Mouse (Mus musculus) hindbrain, embryonic 10.5 days (tissue): ENCODE data around the gene Msrb1. TPM values are rescaled to one million over a fixed set of nuclear protein-coding genes. Genes with fewer than 3 reads are reported as not detected.

Experiments used
- DNase-seq: peaks from one replicate; pipeline ENCODE4 v3.0.0-alpha.2; 2017; ENCODE audit warnings: low spot score
- H3K27ac ChIP-seq: fragments of 300-500 bp; sonication (generic); 2 replicates; pipeline ENCODE4 v1.5.1; 2016; ENCODE audit warnings: mild to moderate bottlenecking, moderate library complexity
- H3K27me3 ChIP-seq: fragments of 300-500 bp; sonication (generic); 2 replicates; pipeline ENCODE4 v1.6.1; 2016; ENCODE audit warnings: mild to moderate bottlenecking; ENCODE audit not compliant: poor library complexity, insufficient read depth, severe bottlenecking
- H3K36me3 ChIP-seq: fragments of 300-500 bp; sonication (generic); 2 replicates; pipeline ENCODE4 v1.6.1; 2016; ENCODE audit warnings: mild to moderate bottlenecking, moderate library complexity
- H3K4me1 ChIP-seq: fragments of 300-500 bp; sonication (generic); replicated peaks from 2 replicates; pipeline ENCODE4 v1.6.1; 2016; ENCODE audit warnings: mild to moderate bottlenecking
- H3K4me3 ChIP-seq: fragments of 300-500 bp; sonication (generic); 2 replicates; pipeline ENCODE4 v1.5.1; 2016; ENCODE audit warnings: mild to moderate bottlenecking, moderate library complexity
- H3K9me3 ChIP-seq: fragments of 300-500 bp; sonication (generic); 2 replicates; pipeline ENCODE4 v1.6.1; 2016; ENCODE audit warnings: mild to moderate bottlenecking, moderate library complexity
- WGBS: fragments of 180-500 bp; shearing (Covaris S2); methylation state at CpG from one replicate; pipeline ENCODE4 v1.1.7; 2016; 5-methylcytosine and 5-hydroxymethylcytosine counted together
- polyA plus RNA-seq: library from polyadenylated mRNA; unstranded; fragments of >200 nt; fragmentation: Nextera tagmentation; extraction: Ambion mirVana; gene quantifications from 2 replicates; pipeline ENCODE4 v1.2.1, GENCODE M21; 2016

Msrb1 gene
- polyA plus RNA-seq, 1 experiment from 2014 or later = 23.4 TPM

DNA sequence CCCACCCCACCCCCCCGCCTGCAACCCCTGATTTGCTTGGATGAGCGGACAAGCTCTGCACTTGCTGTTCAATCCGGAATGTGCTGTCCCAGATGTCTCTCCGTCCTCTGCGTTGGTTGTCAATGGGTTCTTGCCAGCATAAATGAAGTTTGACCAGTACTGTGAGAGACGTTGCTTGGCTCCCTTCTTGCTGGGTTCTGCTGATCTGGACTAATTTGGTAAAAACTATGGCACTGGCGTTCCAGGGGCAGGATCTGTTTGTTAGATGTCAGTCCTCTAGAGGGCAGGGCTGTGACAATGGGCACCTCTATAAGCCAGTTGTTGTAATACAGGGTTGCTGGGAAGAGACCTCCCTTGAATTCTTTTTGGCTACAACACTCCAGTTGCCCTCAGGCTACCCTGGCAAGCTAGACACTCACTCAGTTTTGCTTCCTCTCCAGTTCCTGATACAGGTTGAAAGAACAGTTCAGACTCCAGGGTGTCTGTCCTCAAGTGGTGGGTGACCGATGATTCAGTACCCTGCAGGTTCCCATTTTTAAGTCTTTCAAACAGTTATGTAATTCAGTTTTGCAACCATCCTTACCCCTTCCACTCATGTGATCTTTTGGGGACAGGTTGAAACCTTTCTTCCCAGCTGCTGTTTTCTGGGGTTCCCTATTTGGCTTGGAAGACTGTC is 831 bp downstream of the Msrb1 start:
- WGBS = 29% methylated on average over 8 of the region's 8 CpGs
- no peak overlapping the region for H3K27ac ChIP-seq
- H3K36me3 ChIP-seq = peaks cover 17% of the 10 kb centered on the region
- DNase-seq = no peak
- H3K27me3 ChIP-seq = 0 out of 2 replicates have a peak, but pooled peaks cover 10% of the 10 kb centered on the region
- peak overlapping the region; percentile 81 for H3K4me3 ChIP-seq
- H3K4me1 ChIP-seq = peaks cover 24% of the 10 kb centered on the region
- H3K9me3 ChIP-seq = no peaks in the 10 kb centered on the region

DNA sequence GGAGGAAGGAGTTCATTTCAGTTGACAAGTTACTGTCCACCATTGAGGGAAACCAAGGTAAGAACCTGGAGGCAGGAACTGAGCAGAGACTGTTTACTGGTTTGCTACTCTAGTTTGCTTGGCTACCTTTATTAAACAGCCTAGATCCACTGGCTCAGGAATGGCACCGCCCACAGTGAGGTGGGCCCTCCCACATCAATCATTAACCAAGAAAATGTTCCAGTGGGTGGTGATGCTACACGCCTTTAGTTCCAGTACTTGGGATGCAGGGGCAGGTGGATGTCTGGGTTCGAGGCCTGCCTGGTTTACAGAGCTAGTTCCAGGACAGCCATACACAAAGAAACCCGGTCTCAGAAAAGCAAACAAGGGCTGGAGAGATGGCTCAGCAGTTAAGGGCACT is 1.8 kb downstream of the Msrb1 start:
- DNase-seq = no peak
- H3K4me3 ChIP-seq = no peak overlapping the region
- H3K4me1 ChIP-seq = peaks cover 24% of the 10 kb centered on the region
- H3K36me3 ChIP-seq = peaks cover 23% of the 10 kb centered on the region
- no peaks in the 10 kb centered on the region for H3K9me3 ChIP-seq
- no peak overlapping the region for H3K27ac ChIP-seq
- 0 out of 2 replicates have a peak, but pooled peaks cover 9% of the 10 kb centered on the region for H3K27me3 ChIP-seq
- 84% methylated on average over 4 of the region's 4 CpGs for WGBS

DNA sequence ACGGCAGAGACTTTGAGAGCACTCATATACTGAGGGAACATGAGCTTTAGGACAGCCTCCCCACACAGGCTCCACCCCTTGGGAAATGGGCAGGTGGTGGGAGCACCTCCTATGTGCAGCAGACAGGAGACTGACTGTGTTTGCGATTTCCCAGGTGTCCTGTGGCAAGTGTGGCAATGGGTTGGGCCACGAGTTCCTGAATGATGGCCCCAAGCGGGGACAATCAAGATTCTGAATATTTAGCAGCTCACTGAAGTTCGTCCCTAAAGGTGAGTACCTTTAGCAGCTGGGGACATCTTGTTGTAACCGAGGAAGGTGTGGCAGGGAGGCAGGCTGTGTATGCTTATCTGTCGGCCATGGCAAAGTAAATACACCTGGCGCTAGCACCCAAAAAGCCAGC is 3.5 kb downstream of the Msrb1 start:
- Histone ChIP-seq H3K27ac (no peak overlapping the region), H3K4me1 (peaks cover 24% of the 10 kb centered on the region), H3K9me3 (no peaks in the 10 kb centered on the region), H3K4me3 (no peak overlapping the region), H3K27me3 (no peaks in the 10 kb centered on the region), H3K36me3 (peaks cover 23% of the 10 kb centered on the region)
- DNase-seq = no peak
- 83% methylated on average over 8 of the region's 8 CpGs for WGBS

DNA sequence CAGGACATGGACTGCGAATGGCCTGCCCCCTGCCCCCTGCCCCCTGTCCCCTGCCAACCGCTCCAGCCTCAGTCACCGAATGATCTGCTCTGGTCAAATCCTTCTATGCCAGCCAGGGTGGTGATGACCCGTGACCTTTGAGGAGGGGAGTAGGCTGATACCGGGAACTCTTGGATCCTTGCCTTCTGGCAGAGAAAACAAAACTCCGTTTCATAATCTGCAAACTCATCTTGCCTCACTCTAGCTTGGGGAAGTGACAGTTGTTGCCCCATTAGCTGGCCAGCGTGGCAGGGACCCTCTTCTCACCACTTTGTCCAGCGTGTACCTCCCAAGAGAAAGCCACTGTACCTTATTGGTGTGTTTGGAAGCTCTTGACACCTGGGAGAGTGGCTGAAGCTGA is 5.9 kb downstream of the Msrb1 start:
- WGBS = 85% methylated on average over 8 of the region's 8 CpGs
- H3K4me1 ChIP-seq = peaks cover 11% of the 10 kb centered on the region
- H3K36me3 ChIP-seq = peaks cover 23% of the 10 kb centered on the region
- H3K27me3 ChIP-seq = peaks cover 12% of the 10 kb centered on the region; the same call in 1 of the 2 replicates
- no peak overlapping the region for H3K27ac ChIP-seq
- H3K4me3 ChIP-seq = no peak overlapping the region
- no peak for DNase-seq
- no peaks in the 10 kb centered on the region for H3K9me3 ChIP-seq

DNA sequence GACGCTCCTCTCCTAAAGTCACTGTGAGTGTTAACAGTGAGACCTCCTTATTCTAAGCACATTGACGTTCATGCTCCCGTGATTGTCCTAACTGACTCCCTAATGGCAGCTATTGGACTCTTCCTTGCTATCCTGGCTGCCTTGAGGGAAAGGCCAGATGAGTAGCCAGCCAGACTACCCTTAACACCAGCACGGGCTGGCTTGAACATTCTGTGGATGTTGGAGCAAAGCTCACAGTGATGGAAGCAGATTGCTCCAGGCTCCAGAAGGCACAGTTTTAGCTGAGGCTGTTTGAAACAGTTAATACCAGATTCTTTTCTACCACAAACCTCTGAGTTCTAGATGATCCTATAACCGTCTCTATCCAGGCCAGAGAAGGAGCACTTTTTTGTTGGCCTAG is 7.5 kb downstream of the Msrb1 start:
- H3K27me3 ChIP-seq = peaks cover 19% of the 10 kb centered on the region; the same call in 1 of the 2 replicates
- no peak overlapping the region for H3K27ac ChIP-seq
- peaks cover 23% of the 10 kb centered on the region for H3K36me3 ChIP-seq
- no peak overlapping the region for H3K4me3 ChIP-seq
- WGBS = 75% methylated on average over 5 of the region's 5 CpGs
- no peak for DNase-seq
- H3K4me1 ChIP-seq = peaks cover 5% of the 10 kb centered on the region
- H3K9me3 ChIP-seq = no peaks in the 10 kb centered on the region

DNA sequence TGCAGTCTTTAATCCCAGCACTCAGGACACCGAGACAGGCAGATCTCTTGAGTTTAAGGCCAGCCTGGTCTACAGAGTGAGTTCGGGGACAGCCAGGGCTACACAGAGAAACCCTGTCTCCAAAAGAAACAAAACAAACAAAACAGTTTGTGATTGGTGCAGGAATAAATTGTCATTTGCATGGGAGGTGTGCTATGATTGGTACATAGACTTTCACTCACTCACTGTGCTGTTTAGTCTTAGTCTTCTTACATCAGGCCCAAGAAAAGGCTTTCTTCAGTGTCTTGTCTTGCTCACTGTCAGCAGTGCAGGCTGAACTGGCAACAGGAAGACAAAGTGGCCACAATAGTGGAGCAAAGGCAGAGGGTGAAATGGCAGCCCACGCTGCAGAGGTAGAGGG is 7.9 kb downstream of the Msrb1 start:
- H3K4me3 ChIP-seq = no peak overlapping the region
- H3K27me3 ChIP-seq = peaks cover 24% of the 10 kb centered on the region; the same call in 1 of the 2 replicates
- peaks cover 5% of the 10 kb centered on the region for H3K4me1 ChIP-seq
- no peak overlapping the region for H3K27ac ChIP-seq
- peaks cover 23% of the 10 kb centered on the region for H3K36me3 ChIP-seq
- no peak for DNase-seq
- 71% methylated on average over 3 of the region's 3 CpGs for WGBS
- H3K9me3 ChIP-seq = no peaks in the 10 kb centered on the region

DNA sequence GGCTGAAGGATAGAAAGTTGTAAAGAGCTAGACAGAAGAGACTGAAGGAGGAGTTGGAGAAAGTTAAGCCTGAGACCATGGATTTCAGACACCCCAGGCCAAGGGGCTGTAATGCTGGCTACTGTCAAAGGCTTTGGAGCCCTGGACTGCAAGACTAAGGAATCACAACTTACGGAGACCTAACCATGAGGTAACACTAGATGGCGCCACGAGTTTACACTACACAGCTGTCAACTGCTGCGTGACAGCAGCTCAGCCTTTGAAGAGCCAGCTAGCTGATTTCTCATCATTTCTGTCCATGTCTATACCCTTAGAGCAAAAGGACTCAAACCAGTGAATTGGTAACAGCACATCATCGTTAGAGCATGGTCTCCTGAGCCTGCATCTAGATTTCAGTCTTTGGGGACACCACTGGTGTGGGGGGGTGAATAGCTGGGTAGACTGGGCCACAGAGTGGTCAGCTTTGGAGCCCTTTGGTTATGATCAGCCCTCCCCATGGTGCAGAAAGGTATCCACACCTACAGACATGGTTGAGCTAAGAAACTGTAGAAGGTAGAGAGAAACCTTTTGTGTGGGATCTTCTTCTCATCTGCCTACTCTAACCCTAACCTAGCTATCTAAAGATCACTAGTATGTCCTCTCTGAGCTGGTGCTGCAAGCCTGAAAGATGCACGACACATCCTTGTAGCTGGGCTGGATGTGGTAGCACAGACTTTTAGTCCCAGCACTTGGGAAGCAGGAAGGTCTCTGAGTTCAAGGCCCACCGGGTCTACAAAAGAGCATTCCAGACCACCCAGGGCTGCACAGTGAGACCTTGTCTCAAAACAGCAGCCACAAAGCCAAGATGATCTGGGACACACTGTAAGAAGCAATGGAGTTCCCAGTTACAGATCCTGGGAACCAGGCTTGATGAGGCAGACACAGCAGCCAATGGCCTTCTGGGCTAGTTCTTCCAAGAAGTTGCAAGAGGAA is 9.4 kb downstream of the Msrb1 start:
- Histone ChIP-seq H3K4me3 (no peak overlapping the region), H3K27me3 (peaks cover 36% of the 10 kb centered on the region), H3K27ac (no peak overlapping the region), H3K4me1 (peaks cover 5% of the 10 kb centered on the region), H3K36me3 (peaks cover 15% of the 10 kb centered on the region), H3K9me3 (no peaks in the 10 kb centered on the region)
- peak; percentile 84 for DNase-seq
- WGBS = 20% methylated on average over 7 of the region's 7 CpGs

DNA sequence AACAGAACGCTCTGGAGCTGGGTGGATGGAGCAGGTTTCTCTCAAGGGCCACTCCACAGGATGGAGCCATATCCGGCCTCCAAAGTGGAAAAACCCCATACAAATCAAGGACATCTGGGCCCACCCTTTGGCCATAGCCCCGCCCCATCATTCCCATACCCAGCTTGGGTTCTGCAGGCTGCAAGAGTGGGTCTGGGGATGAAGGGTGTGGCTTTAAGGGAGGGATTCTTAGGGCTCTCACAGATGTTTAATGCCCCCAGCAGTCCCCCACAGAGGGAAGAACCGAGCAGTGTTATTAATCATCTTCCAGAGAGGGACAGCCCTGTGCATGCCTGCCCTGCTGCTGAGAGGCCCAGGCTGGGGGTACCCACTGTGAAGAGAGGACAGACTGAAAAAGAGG is 10.5 kb downstream of the Msrb1 start:
- H3K4me1 ChIP-seq = peaks cover 8% of the 10 kb centered on the region
- H3K4me3 ChIP-seq = no peak overlapping the region
- peaks cover 9% of the 10 kb centered on the region for H3K36me3 ChIP-seq
- H3K27ac ChIP-seq = no peak overlapping the region
- no peaks in the 10 kb centered on the region for H3K9me3 ChIP-seq
- no peak for DNase-seq
- H3K27me3 ChIP-seq = peaks cover 48% of the 10 kb centered on the region
- WGBS = 45% methylated on average over 4 of the region's 4 CpGs

DNA sequence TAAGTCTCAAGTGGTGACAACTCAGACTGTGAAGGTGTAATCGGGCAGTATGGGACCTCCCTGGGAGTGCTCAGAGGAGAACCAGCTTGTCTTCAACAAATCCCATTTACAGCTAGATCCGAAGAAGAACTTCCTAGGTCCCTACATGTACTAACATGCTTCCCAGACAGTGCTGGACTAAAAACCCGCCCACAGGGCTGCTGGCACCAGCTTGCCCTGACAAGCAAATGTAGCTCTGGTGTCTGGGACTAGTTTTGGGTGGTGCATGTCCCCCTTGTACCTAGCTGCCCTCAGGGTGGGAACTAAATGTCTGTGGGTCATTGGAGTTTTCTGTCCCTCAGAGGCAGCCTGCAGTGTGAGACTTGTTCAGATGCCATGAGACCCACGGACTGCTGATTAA is 15.1 kb downstream of the Msrb1 start:
- peaks cover 88% of the 10 kb centered on the region for H3K27me3 ChIP-seq
- no peaks in the 10 kb centered on the region for H3K9me3 ChIP-seq
- no peak overlapping the region for H3K4me3 ChIP-seq
- no peak for DNase-seq
- H3K27ac ChIP-seq = no peak overlapping the region
- no peaks in the 10 kb centered on the region for H3K36me3 ChIP-seq
- 22% methylated on average over 4 of the region's 4 CpGs for WGBS
- H3K4me1 ChIP-seq = peaks cover 28% of the 10 kb centered on the region

DNA sequence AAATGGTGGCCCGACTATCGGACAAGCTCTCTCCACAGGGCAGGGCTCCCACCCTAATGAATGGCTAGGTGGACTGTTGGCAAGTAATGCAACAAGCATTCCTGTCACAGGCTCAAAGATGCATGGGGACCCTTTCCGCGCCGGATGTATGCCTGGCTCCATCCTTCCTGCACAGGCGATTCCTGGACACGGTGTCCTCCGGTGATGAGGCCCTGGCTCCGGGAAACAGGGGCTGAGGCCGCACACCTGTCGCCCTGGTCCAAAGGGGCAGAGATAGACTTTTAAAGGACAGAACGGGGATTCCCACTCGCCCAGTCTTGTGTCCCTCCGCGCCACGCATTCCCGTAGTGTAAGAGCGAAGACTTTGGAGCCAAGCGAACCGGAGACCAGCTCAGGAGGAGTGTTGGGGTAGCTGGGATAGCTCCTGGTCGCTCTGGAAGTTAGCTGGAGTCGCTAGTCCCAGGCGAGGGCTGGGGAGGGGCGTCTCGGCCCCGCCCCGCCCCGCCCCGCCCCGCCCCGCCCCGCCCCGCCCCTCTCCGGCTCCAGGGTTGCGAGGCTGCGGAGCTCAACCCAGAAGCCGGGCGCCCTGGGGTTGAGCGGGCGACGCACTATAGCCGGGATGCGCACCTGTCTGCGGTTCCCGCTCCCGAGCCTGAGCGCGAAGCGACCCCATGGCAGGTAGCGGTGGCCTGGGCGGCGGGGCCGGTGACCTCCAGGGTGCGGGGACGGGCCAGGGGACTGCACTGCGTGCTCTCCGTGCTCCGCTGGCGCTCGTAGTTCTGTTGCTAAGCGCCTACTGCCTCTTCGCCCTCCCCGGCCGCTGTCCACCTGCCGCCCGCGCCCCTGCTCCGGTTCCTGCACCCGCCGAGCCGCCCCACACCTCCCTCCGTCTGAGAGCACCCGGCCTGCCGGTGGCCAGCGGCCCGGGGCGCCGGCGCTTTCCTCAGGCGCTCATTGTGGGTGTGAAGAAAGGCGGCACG is 16.3 kb downstream of the Msrb1 start, which contains the start of gene Hs3st6:
Gene Hs3st6, plus strand, starts transcription at position 574 of the 980 bp plus-strand sequence.
- Histone ChIP-seq H3K27me3 (peaks cover 89% of the 10 kb centered on the region), H3K9me3 (no peaks in the 10 kb centered on the region), H3K4me3 (peak within 1 kb of the TSS; percentile 61), H3K36me3 (no peaks in the 10 kb centered on the region), H3K27ac (peak within 1 kb of the TSS; percentile 57), H3K4me1 (peaks cover 23% of the 10 kb centered on the region)
- WGBS = under 1% methylated on average over 81 of the region's 82 CpGs
- DNase-seq = peak; percentile 72

DNA sequence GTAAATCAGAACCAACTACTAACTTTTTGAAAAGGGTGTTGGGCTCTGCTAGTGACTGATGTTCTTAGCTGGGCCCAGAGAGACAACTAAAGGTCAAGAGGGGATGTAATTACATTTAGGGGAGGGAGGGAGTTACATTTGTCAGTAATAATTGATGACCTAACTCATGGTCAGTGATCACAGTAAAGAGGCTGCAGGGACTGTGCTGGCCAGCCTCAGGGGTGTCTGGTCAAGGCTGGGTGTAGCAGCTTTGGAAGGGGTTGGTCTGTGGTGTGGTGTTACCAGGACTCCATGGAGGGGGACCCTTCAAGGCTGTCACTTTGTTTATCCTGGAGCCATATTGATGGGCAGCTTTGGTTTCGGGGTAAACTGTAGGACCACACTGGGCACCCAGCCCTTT is 21.0 kb downstream of the Msrb1 start:
- H3K36me3 ChIP-seq = no peaks in the 10 kb centered on the region
- H3K9me3 ChIP-seq = no peaks in the 10 kb centered on the region
- no peak overlapping the region for H3K4me3 ChIP-seq
- no peak for DNase-seq
- 94% methylated on average over 1 of the region's 1 CpGs for WGBS
- H3K27ac ChIP-seq = no peak overlapping the region
- peaks cover 16% of the 10 kb centered on the region for H3K4me1 ChIP-seq
- H3K27me3 ChIP-seq = peaks cover 68% of the 10 kb centered on the region

DNA sequence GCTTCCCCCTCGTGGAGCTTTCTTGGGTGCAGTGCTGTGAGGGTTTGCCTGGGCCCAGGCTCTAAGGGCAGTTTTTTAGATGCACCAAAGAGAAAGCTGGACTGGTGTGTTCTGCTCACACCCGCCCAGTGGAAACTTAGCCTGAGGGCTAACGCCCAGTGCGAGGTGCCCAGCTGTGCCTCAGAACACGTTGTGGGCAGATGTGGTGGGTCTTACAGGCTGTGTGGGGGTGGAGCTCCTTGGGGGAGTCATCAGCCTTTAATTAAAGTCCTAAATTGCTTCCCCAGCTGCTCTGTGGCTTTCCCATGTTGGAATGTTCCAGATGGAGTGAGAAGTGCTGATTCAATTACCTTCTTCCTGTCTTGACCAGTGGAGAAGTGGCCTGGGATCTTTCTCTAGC is 24.7 kb downstream of the Msrb1 start:
- Histone ChIP-seq H3K9me3 (no peaks in the 10 kb centered on the region), H3K27me3 (peaks cover 31% of the 10 kb centered on the region), H3K27ac (no peak overlapping the region), H3K4me3 (no peak overlapping the region), H3K4me1 (peaks cover 11% of the 10 kb centered on the region), H3K36me3 (no peaks in the 10 kb centered on the region)
- DNase-seq = no peak
- 52% methylated on average over 5 of the region's 5 CpGs for WGBS
